Mouse (Mus musculus) T-cell, adult 2 months (primary cell): Measurements from ENCODE around the gene Lclat1.
"Not testable (repeated sequence)": the region's sequence is repeated elsewhere in the genome, so short reads cannot be mapped to it uniquely, and the experiment has no call there.

Experiments used
- DNase-seq: peaks from one replicate; pipeline ENCODE4 v3.0.0; 2022; ENCODE audit warnings: low spot score

Lclat1 gene

DNA sequence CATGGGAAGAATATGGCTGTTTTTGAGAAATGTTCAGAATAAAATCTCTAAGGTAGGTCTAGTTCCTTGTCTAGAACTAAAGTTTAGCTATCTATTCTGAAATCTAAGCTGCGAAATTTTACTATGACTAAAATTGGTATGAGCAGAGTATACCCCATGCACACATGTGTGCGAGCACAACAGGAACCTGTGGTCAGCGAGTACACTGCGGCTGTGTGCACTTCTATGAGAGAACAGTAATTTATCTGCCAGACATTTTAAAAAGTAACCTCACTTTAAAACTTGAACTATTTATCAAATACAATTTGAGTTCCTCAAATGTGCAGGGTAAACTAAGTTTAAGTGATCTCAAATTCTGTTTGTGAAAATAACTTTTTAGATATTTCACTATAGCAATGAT, 34.2 kb downstream of the Lclat1 start:
- DNase-seq, result peak; percentile 37

DNA sequence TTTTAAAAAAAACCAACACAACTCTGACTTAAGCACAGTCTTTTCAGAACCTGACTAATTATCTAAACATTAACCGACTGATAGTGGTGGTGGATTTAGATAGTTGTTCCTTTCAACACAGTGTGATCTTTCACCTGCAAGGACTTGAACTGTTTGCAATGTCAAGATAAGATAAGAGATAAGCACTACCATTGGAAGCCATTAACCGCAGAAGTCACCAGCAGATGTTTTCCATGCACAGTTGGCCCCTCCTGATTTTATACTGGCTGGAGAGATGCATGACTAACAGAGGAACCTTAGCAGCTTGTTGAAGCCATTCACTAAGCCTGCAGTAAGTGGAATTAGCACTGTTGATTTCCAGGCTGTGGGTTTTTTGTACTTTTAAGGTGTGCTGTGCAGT, 34.7 kb downstream of the Lclat1 start:
- peak; percentile 25 for DNase-seq

DNA sequence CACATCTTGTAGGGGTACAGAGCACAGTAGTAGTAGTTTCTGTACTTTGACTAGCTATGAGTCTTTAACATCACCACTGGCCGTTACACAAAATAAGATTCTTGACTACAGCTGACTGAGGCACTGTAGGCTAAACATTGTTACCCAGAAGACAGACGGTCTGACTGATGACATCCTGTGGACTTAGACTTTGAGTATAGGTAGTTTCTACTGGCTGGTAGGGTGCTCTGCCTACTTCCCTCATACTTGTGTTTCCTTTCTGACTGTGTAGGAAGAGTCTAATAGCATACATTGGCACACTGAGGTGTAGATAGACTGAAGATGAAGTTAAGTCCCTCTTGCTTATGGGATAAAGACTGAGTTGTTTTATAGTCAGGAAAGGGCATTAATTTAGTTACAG, 37.6 kb downstream of the Lclat1 start:
- DNase-seq, result no peak

DNA sequence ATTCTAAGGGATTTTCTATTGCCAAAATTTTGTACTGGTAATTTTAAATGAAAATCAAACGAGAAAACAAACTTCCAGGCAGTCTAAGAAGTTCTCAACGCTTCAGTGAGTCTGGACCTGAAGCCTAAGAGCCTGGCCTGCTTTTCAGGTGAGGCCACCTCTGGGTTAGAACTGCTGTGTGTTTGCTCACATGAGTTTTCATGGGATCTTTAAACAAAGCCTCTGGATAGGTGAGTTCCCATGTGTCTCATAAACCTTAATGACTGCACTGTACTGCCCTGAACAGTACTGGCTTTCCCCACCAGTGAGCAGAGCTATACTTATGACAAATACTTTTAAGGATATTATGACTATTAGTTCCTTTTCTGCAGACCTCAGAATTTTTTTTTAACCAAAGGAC, 40.8 kb downstream of the Lclat1 start:
- DNase-seq, result no peak

DNA sequence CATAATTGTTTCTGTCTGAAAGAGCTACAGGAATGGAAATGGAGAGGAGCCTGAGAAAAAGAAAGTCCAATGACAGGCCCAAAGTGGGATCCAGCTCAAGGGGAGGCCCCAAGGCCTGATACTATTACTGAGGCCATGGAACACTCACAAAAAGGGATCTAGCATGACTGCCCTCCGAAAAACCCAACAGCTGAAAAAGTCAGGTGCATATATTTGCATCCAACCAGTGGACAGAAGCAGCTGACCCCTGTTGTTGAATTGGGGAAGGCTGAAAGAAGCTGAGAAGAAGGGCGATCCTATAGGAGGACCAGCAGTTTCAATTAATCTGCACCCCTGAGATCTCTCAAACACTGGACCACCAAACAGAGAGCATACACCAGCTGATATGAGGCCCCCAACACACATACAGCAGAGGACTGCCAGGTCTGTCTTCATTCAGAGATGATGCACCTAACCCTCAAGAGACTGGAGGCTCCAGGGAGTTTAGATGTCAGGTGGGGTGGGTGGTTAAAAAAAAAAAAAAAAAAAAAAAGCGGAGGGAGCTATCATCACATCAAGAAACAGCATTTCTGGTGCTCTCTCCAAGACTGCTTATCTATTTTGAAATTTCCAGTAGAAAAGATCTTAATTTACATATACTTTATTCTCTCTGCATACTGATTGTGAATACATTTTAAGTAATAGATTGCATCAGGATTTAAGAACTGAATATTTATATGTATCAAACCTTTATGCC, 45.2 kb downstream of the Lclat1 start:
- not testable (repeated sequence) for DNase-seq

DNA sequence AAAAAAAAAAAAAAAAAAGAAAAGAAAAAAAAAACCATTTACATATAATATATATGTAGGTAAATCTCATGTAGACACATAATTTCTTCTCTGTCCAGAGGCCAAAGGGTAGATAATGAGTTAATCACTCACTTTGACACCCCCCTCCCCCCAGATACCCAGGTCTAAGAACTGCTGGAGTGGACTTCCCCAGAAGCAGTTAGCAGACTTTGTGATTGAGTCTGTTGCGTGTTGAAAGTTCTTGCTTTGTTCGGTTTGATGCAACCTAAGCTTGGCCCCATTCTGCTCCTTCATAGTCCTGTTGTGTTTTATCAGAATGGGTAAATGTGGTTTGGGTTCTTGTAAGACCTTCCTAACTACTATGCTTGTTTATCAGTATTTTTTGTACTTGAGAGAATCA, 45.9 kb downstream of the Lclat1 start:
- no peak for DNase-seq

DNA sequence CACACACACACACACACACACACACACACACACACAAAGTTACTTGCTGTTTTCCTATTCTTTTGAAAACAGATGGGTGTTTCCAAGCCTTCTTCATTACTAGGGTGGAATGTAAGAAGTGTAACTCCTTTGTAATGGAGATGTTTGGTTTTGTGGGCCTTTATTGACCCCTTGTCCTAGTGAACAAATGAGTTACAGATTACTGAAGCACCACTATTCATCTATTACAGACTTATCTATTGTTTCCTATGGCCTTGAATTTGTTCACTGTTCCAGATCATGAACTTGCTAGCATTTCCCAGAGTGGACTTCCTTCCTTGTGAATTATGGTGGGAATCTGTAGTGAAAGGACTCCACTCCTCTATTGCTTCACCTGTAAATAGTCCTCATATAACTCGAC, 48.8 kb downstream of the Lclat1 start:
- no peak for DNase-seq

DNA sequence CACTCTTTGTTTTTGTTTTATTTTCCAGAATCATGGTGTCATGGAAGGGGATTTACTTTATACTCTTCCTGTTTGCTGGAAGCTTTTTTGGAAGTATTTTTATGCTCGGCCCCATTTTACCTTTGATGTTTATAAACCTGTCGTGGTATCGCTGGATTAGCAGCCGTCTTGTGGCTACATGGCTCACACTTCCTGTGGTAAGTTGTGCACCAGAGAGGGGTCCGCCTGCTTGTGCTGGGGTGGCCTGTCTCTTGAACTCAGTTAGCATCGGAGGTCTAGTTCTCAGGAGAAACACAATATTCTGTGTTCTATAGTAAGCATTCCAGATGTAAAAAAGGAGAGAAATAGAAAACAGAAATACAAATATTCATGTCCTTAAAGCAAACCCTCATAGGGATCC, 54.0 kb downstream of the Lclat1 start:
- peak; percentile 56 for DNase-seq

DNA sequence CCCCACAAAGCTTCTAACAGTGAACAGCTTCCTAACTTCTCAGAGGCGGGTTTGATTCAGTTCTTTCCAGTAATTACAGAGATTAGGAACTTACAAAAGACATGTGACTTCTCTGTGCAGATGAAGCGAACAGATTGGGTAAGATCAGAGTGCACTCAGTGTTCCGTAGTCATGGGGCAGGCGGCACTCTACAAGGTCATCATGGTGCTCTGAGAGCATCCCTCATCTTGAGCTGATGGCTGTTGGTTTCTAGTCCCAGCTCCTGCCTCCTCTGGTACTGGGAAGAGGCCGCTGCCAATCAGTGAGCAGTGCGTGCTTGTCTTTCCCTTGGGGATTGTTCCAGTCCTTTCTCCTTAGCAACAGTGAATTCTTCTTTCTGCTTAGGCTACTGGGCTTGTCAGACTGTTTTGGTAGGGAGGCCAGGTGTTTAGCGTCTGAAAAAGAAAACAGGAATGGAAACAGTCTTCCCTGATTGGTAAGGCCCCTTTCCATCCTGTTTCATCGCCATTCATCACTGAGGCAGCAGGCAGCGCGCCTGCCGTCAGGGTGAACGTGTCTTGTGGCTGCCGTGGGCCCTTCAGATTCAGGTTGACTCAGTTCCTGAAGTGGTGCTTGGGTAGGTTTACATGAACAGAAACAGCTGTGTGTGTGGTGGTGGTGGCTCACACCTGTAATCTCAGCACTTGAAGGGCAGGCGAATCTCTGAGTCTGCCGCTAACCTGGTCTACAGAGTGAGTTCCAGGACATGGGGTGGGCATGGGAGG, 54.8 kb downstream of the Lclat1 start:
- peak; percentile 68 for DNase-seq

DNA sequence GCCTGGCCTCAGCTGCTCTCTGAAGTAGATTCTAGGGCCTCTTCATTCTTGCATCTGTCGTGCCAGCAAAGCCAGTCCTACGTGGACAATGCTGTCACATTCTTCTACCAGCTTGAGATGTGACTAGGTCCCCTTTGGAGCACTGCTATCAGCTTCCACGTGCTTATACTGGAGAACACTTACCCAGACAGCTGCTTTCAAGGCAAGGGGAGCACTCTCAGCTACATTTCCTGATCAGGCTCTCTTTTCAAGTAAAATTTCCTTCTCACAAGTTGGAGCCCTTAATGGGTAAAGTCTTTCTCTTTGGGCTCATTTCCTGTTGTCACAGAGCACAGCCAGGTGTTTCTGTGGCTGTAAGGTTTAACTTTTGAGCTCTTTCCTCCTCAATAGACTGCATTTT, 55.8 kb downstream of the Lclat1 start:
- peak; percentile 69 for DNase-seq

DNA sequence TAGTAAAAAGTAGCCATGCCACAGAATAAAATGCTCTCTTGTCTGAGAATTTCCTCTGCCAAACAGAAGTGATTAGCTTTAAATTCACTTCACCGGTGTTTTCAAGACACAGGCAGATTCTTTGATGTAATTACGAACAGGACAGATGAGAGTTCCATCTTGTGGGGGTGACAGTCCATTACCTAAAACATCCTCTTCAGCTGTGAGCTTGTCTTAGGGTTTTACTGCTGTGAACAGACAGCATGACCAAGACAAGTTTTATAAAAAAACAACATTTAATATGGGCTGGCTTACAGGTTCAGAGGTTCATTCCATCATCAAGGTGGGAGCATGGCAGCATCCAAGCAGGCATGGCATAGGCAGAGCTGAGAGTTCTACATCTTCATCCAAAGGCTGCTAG, 56.3 kb downstream of the Lclat1 start:
- no peak for DNase-seq

DNA sequence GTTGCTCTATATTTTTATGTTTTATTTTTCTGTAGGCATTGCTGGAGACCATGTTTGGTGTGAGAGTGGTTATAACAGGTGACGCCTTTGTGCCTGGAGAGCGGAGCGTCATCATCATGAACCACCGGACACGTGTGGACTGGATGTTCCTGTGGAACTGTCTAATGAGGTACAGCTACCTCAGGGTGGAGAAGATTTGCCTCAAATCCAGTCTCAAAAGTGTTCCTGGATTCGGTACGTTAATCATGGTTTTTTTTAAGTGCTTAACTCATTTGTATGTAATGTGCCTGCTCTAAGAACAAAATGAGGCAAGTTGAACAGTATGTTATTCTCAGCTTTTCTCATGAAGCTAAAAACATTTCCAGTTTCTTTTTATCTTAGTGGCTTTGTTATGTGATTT, 61.7 kb downstream of the Lclat1 start:
- DNase-seq, result peak; percentile 21

DNA sequence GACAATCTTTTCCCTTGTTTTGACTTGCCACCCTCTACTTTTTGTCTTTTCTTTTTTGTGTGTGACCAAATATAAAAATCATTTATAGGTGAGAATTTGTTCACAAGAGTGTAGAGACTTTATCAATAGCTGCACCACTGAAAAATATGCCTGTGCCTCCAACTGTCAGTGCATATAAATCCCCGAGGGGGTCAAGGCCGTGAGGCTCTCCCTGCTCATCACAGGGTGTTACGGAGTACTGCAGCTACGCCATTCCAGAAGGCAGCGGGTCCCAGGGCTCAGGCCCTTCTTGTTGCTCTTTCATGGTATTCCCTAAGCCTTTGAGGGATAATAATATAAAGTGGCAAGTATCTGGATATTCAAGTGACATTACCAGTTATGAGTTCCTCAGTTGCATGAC, 62.4 kb downstream of the Lclat1 start:
- no peak for DNase-seq

DNA sequence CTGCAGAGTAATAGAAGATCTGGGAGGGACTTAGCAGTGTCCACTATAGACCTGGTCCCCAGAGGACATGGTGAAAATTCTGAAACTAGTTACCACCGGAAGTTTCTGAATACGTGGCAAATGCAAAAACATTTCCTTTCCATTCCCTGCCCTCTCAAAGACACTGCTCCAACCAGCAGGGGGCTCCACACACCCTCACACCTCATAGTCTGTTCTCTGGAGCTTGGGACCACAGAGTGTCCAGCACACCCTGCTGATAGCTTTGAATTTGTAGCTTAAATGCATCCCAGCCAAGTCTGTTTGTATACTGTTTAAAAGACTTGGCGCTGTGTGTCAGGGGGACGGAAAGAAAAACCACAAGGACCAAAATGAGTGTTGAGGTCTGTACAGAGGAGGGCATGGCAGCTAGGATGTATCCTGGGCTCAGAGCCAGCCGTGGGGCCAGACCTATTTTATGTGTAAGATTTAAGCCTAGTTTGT, 66.3 kb downstream of the Lclat1 start:
- peak; percentile 70 for DNase-seq

DNA sequence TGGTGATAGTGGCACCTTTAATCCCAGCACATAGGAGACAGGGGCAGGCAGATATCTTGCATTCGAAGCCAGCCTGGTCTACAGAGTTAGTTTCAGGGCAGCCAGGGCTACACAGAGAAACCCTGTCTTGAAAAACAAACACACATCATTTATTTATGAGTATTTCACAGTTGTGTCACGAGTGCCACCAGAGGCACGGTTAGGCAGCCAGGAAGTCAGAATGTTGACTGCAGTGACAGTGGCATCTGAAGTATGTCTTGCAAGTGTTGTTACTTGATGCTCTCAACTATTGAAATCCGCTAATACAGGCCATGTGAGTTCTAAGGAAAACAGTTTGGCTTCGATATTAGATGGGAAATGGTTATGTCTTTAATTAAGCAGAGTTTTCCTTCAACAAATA, 67.9 kb downstream of the Lclat1 start:
- no peak for DNase-seq

DNA sequence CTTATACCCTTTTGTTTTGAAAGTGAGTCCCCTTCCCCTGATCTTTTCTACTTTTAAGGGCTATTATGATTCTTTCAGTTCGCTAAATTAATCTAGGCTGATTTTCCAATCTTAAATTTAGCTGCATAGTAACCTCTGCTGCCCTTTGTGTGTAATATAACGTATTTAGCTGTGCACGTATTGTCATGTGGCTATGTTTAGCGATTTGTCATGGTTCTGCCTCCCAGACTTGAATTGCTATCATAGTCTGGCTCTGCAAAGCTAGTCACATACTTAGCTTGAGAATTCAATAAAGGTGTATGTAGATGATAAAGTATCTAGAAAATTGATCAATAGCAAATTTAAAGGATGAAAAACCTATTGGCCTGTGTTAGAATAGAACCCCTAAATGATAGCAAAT, 69.3 kb downstream of the Lclat1 start:
- DNase-seq, result no peak

DNA sequence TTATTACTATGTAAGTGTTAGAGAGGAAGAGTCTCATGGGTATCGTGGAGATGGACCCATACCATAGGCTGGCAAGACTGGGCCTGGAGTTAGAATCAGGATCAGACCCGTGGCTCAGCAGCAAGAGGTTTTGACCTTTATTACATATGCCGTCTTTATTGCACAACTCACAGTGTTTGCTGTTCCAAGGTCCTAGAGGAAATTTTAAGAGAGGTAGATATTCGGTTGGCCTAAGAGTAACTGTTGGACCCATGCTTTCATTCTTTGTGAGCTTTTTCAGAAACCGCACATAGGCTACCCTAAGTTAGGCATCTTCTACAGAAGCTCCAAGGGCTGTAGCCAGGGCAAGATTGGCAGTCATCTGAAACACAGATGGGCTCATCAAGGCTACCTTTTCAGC, 79.1 kb downstream of the Lclat1 start:
- DNase-seq, result no peak

DNA sequence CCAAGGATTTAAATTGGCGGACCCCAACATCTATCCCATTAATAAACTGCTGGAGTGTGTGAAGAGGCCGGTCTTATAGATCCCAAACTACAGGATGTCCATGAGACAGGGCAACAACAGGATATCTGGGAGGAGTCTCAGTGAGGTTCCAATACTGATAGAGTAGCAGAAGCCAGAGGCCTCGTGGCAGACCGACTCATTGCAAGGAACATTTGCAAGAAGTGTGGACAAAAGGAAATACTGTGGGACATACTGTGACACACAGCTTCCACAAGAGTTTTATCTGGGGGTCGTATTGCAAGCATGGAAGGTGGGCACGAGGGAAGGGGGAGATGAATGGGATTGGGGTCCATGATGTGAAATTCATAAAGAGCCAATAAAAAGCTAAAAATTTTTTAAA, 86.4 kb downstream of the Lclat1 start:
- no peak for DNase-seq

DNA sequence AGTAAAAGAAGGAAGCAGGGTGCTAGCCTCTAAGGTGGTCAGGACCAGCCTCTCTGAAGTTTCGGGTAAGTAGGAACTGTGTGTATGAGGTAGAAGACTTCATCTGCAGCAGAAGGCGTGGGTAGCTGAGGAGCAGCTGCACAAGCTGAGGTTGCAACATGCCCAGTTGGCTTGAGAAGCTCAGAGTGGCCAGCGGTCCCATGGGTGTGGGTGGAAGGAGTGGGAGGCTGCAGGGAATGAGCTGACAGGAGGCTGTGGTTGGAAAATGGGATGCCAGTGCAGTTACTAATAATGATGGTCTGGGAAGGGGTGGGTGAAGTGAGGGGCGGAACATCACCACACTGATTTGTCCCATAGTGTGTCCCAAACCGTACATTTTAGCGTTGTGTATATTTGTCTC, 86.8 kb downstream of the Lclat1 start:
- no peak for DNase-seq

DNA sequence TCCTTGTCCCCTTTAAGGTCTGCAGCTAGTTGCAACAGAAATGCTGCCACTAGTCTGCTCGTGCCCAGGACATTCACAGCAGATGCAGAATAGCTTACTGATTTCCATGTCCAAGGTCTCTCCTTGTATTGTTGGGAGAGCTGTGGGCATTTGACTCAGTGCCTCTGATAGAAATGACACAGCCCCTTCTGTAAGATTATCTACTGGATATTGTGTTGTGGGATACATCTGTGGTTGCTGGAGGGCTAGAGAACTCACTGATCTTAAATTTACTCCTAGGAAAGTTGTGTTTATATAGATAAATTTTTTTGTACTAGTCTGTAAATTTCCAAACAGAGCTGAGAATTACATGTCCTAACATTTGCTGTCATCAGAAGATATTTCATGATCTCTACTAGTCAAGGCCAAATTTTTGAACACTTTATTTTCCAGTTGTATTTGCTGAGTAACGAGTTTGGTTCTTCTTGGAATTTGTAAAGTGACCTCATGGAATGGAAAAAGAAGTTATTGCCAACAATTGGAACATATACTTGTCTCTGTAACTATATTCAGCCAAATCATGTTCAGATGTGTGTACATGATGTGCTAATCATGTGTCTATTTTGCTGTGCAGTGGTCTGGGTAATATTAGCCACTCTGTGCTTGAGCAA, 87.4 kb downstream of the Lclat1 start:
- no peak for DNase-seq

DNA sequence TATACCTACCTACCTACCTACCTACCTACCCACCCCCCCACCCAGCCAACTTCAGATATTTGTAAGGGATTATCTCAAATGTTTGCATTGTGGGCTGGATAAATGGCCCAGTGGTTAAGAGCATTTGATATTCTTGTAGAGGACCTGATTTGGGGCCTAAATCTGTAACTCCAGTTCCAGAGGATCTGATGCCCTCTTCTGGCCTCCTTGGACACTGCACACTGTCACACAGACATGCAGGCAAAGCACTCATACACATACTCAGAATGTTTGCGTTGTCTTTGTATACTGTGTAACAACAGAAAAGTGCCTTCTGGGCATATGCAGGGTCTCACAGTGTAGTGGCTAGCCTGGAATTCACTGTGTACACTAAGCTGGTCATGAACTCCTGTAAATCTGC, 88.4 kb downstream of the Lclat1 start:
- DNase-seq, result peak; percentile 33

DNA sequence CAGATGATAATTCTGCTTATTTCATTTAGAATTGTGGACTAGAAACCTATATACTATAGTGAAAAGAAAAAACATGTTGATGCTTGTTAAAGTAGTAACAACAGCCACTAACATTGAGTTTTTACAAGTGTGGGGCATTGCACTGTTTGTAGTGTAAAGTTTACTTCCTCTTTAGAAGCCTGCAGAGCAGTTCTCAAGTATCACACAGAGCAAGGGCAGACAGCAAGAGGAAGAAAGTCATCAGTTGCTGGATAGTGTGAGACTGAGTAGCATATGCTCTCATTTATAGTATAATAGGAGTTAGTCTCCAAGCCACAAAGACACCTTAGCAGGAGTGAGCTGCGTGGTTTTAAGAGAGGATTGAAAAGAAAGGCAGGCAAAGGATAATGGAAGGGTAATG, 89.9 kb downstream of the Lclat1 start:
- DNase-seq, result no peak

DNA sequence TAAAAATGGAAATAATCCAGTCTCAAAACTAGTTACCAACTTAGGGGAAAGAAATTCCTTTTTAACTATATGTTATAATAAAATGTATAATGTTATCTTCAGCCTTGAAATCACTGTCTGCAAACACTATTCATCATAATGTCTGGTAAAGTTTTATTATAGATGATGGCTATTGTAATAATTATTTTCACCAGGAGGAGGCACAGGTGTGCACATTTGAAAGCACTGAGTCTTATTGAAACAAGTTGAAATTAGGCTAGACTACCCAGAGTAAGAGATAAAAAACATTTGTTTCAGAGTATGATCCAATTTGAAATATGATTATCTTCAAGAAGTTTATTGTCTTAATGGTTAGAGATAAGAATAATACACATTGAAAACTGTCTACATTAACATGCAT, 91.6 kb downstream of the Lclat1 start:
- DNase-seq, result no peak
